Mouse (Mus musculus) v-Abl transformed pro-B cells (cell line): ENCODE data around the gene Gm4894.

Experiments
- in situ Hi-C, 2 experiments: fragments of 400-800 bp; cut with MboI; formaldehyde crosslinking; loops; one replicate each; pipeline ENCODE4 v1.15.1; 2025; ENCODE audit not compliant: unreplicated experiment in 2 of 2

The Gm4894 gene

DNA sequence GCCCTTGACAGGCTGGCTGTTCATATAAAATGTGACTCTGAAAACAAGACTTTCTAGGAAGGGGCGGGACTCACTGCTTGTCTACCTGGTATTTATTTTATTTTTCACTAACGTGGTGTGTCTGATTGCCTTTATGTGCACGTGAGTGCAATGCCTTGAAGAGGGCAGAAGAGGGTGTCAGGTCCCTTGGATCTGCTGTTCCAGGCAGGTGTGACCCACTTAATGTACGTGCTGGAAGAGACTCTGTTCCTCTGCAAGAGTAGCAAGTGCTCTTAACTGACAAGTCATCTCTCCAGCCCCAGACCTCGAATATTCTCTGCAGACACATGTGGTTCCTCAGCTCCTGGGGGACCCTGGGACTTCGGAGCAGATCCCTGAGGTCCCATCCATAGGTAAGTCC is at the start of gene Gm4894:
Gm4894 (plus strand) TSS at position 301 of the 400 bp plus-strand sequence.
- in situ Hi-C loops: no loop called here

DNA sequence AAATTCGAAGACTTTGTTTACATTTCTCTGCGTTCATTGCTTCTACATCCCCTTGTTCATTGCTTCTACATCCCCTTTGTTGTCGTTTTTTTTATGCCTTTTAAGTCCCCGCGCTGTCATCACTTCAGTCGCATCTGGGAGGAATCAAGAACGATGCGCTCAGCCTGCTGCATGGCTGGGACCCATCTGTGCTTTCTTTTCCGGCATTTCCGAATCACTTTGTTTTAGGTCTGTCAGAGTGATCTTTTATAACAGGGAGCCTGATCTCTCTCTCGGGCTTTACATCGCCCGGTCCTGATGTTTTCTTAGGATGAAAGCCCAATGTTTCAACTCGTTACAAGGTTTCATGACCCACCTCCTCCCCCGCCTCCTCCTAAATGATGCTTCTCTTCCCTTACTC is 44.0 kb upstream of the Gm4894 start:
- in situ Hi-C loops: no loop called here

DNA sequence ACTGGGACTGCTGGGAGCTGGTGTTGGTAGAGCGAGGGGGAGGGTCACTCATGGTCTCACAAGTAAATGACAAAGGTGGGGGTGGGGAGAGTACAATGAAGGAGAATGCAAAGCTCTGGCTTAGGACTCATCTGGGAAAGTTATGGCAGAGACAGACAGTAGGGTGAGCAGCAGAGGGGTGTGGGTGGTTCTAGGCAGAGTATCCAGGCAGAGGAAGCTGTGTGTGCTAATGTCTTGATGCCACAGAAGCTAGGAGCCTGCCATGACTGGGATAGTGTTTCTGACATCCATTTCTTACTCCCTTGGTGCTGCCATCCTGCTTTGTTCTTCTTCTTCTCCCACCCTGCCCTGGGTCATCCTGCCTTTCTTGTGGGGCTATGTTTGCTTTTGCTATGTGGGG is 38.8 kb upstream of the Gm4894 start:
- in situ Hi-C loops: no loop called here

DNA sequence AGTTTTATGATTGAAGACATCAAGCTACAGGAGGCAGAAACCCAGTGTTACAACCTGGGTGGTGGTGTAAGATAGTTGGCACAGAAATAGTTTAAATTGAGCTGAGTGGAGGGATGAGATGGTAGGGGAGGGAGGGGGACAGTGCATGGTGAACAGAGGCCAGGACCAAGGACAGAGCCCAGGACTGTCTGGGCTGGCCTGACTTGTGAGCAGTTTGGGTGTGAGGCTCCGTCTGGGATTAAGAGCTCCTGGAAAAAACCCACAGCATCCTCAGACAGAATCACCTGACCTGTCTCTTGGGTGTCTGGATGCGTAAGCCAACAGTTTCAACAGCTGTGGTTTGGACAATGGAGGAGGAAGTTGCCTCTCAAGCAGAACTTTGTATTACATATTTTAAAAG is 35.6 kb upstream of the Gm4894 start:
- in situ Hi-C loops: no loop called here

DNA sequence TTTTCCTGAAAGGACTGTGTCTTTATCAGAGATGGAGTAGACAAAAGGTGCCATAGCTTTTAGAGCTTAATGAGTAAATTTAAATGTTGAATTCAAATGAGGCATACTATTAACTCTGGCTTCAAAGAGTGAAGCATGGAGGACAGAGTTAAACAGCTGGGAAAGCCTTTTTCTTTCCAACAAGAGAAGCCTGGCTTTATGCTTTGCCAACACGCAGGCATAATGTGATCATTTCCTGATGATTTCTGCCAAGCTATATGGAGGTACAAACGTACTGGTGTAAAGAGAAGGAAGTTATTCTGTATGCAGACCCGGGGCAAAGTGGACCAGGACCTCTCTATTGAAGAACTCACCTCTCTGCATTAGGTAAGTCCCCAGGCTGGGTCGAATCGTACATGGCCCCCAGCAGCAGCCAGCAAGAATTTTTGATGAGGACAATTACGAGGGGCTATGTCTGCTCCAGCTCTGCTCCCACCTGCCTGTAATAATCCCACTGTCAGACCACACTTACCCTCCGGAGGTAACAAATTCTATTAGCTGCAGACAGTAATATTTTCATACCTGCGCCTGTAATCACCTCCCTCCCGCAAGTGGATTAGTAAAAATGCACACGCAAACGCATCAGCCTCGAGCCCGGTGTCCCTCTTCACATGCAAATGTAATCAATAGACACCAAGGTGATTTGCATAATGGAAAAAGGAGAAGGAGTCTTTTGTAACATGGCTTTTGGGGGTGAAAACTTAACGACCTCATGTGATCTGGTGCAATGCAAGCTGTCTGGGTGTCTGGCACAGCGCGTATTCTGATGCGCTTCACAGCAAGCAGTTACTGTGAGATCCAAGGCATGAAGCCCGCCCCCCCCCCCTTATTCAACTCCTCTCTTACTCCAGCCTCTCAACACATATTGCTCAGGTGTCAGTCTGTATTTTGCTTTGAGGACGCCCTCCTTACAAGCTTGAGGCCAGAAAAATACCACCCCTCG is 32.4 kb upstream of the Gm4894 start:
- in situ Hi-C loops: no loop called here

DNA sequence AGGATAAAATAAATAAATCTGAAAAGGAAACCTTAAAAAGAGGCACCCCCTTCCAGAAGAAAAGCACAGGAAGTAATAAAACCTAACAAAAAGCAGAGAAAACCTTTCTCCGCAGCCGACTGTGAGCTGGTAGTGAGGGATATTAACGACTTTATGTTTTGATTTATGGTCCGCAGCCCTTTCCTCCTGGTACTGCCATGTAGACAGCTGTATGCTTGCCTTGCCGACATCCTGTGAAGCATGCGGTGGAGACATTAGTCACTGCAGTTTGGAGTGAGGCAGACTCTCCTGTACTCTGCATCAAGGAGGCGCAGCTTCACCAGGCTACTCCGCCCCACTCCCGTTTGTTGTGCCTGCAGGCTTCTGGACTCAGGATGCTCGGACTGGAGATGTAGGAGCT is 25.8 kb upstream of the Gm4894 start:
- in situ Hi-C loops: no loop called here

DNA sequence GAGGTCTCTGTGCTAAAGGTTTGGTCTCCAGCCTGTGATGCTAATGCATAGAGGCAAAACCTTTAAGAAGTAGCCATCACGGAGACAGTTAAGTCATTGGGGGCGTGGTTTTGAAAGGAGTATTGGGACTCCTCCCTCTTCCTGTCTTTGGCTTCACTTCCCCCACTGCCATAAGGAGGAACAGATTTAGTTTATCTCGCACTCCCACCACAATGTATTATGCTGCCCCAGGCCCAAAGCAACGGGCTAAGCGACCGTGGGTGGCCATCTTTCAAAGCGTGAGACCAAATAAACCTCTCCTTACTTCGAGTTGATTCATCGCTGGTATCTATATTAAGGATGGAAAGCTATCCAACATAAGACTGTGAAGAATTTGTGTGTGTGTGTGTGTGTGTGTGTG is 22.9 kb upstream of the Gm4894 start:
- in situ Hi-C loops: no loop called here

DNA sequence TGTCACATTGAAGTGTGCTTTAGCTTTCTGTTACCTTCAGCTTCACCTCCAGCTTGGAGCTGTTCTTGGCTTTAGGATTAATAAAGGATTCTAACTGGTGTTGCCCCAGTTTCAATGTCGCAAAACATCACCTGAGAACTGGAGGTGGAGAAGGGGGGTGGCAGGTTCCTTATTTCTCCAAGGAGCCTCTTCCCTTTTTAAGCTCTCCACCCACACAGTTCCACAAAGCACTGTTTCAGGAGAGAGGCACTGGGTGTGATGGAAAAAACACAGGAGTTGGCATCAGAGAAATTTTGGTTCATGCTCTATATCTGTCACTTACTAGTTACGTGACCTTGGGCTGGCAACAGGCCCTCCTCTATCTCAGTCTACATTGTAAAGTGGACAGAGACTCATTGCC is 21.3 kb upstream of the Gm4894 start:
- in situ Hi-C loops: no loop called here

DNA sequence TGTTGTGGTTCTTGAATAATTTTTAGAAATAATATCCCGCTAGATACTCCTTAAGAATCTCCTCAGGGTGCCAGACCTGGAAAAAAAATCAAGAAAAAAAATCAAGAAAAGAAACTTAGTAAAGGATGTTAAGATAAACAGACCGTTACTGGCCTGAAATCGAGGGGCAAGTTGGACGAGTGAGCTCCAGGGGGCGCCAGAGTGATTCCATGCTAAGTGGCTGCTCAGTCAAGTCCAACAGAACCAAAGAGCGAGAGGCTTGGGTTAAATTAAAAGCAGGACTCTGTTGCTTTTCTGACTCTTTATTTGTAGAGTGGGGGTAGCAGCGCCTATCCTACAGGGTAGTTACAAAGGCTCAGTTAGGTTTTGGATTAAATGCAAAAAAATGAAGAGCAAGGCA is 3.5 kb upstream of the Gm4894 start:
- in situ Hi-C loops: no loop called here

DNA sequence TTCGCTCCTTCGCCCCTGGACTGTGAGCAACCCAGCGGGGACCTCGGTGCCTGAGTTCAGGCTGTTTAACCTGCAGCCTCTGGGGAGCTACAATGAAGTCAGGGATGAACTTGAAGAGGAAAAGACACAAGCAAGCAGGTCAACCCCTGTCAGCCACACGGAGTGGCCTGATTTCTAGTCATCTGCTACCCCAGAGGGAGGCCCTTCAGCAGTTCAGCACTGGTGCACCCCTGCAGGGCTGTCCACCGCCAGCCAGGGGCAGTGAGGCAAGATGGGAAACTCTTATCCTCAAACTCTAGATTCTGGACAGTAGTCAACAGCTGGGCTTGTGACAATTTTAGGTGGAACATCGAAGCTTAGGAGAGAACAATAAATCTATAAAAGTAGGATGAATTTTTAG is 18.6 kb downstream of the Gm4894 start:
- in situ Hi-C loops: no loop called here

DNA sequence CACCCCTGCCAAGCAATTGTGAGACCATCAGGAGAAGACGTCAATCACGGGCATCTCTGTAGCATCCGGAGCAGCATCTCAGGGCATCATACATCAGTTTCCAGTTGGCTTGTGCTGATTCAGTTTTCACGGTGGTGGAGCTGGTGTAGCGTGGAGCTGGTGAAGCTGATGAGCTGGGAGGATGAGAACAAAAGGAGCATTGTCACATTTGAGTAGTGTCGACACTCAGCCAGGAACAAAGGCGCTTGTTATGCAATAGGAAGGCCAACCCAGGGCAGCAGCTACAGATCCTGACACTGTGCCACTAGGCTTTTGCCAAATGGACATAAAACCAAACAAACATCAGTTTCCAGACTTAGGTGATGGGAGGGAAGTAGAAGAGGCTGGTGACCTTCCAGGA is 23.2 kb downstream of the Gm4894 start:
- in situ Hi-C loops: no loop called here

DNA sequence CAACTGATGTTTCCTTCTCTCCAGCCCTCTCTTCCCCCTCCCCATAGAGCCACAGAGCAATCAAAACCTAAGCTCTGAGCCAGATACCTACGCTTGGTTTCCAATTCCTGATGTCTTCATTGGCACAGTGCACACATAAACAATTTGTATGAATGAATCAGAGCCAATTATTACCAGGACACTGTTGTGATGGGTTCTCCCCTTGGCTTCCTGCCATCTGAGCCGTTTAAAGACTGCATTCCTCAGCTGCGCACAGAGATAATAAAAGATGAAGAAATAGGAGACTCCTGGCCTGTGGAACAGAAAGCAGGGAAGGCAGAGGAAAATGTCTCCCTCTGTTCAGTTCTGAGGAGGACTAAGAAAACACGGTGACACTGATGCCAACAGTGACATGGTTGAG is 25.6 kb downstream of the Gm4894 start:
- in situ Hi-C loops: no loop called here

DNA sequence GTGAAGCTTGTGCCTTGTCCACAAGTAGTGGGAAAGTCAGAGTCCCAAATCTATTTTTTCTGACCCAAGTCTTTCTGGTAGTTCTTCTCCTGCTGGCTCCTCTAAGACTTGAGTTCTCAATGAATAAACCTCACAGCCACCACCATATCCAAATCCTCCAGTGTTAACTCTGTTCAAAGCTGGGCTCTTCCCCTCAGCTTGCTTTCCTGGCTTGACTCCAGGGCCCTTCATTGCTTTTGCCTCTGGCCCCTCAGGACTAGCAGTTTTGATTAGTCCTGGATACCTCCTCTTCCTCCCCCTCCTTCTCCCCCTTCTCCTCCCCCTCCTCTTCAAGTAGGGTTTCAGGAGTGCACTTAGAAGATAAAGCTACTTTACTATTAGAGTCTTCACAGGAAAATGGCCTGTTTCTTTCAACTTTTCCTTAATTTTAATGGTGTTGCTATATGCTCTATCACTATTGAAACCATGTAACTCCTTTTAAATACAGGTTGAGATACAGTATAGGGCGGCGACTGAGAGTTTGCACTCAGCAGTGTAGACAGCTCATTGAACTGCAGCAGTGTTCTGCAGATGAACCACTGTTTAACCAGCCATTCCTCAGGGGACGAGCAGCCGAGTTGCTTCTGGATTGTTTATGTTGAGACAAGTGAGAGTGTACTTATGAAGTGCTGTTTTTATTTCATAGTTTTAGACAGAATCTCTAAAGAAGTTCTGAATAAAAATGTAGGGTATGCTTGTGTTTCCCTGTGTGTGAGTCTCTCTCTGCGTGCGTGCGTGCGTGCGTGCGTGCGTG is 26.4 kb downstream of the Gm4894 start:
- in situ Hi-C loops: no loop called here

DNA sequence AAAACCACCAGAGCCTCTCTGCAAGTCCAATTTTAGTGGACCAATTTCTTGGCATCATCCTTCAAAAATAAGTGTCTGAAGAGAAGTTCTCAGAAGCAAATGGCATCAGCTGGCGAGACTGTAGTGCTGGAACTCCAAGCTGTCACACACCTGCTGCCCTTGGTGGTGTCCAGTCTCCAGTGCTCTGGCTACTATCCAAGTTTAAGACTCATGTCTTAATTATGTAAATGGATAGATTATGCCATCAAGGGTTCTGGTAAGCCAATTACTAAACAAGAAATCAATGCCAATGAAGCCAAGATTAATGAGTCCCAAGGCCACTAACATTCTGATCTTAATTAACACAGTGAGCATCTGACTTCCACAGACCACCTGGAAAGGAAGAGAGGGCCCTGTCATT is 44.8 kb downstream of the Gm4894 start:
- in situ Hi-C loops: no loop called here

DNA sequence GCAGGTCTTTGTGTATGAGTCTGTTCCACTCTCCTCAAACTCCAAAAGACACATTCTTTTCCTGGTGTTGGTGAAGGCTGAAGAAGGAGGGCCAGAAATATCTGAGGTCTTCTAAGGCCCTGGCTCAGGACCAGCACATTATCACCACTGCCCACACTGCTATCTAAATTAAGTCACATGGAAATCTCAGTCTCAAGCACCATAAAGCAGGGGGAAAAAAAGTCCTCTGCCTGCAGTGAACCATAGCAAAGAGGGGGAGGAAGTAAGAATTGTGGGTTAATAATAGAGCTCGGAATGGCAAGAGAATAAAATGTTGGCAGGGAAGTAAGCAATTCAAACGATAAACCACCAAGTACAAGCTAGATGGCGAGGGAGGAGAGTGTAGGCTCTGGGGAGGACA is 57.2 kb downstream of the Gm4894 start:
- in situ Hi-C loops: no loop called here

DNA sequence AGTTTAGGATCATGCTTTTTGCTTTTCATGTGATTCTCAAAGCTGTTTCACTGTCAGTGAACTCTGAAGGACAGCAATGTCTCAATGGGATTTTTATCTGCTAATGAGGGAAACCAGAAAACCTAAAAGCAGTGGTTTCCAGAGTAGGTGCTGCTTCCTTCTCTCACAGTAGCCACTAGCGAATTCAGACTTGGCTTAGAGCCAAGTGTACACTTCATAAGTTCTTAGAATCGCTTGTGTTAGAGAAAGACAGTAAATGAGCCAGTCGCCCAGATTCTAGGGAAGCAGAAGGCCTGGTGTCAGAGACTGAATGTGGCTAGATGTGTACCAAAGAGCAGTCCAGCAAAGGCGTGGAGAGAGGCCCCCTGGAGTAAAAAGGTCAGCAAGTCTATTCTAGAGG is 60.5 kb downstream of the Gm4894 start:
- in situ Hi-C loops: no loop called here

DNA sequence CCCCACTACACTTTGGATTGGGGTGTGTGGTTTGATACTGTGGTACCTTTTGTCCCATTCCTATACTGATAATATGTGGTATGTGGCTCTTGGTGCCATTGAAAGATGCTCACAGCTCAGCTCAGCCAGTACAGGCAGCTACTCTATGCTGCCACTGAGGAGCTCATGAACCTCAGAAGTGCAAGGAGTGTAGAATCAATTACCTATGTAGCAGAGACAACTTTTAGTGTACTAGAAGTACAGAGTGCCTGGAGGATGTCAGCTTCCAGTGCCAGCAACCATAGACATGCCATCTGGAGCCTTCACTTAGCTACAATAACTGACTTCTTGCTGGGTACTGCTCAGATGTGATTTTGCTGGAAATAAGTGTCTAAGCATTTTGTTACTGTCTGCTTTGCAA is 68.3 kb downstream of the Gm4894 start:
- in situ Hi-C loops: no loop called here
